Mouse (Mus musculus) liver, embryonic 14.5 days (tissue): ENCODE results near the gene Hacd3. TPM values are rescaled to one million over a fixed set of nuclear protein-coding genes. Genes with fewer than 3 reads are reported as not detected.
A peak's percentile ranks its signal among the peaks of the same experiment; 100 is the strongest.

Experiments
- ATAC-seq: fragments of 200-750 bp; cut with Nextera tagmentation; 2 replicates; pipeline ENCODE4 v1.8.0; 2017; ENCODE audit warnings: moderate number of reproducible peaks, mild to moderate bottlenecking, moderate library complexity; ENCODE audit not compliant: insufficient read depth
- DNase-seq, 3 experiments: peaks; one replicate each; pipeline ENCODE4 v3.0.0-alpha.2; 2012 to 2013; ENCODE audit warnings: low read depth in 3 of 3, low spot score in 3 of 3
- H3K27ac ChIP-seq: fragments of 300-500 bp; sonication (generic); 2 replicates; pipeline ENCODE4 v1.5.1; 2014; ENCODE audit warnings: moderate library complexity, mild to moderate bottlenecking, control low read depth, inconsistent platforms
- H3K27me3 ChIP-seq: fragments of 300-500 bp; sonication (generic); 2 replicates; pipeline ENCODE4 v1.6.1; 2014; ENCODE audit warnings: mild to moderate bottlenecking, low read length, moderate library complexity; ENCODE audit not compliant: control insufficient read depth, insufficient read depth
- H3K36me3 ChIP-seq: fragments of 300-500 bp; sonication (generic); replicated peaks from 2 replicates; pipeline ENCODE4 v1.6.1; 2014; ENCODE audit warnings: low read depth; ENCODE audit not compliant: control insufficient read depth, insufficient read depth
- H3K4me1 ChIP-seq, 2 experiments: fragments of 200-500 bp in 1 of 2; fragments of 300-500 bp in 1 of 2; sonication (generic) in 1 of 2; replicated peaks; 2 replicates each; pipeline ENCODE4 v1.6.1; 2012 to 2014; ENCODE audit warnings: antibody characterized with exemption in 1 of 2, inconsistent platforms in 1 of 2, low read length in 1 of 2; ENCODE audit not compliant: control insufficient read depth in 2 of 2, insufficient read depth in 2 of 2
- H3K4me2 ChIP-seq: fragments of 300-500 bp; sonication (generic); 2 replicates; pipeline ENCODE4 v1.6.1; 2014; ENCODE audit warnings: low read depth, mild to moderate bottlenecking, control low read depth, moderate library complexity
- H3K4me3 ChIP-seq, 2 experiments: fragments of 200-500 bp in 1 of 2; fragments of 300-500 bp in 1 of 2; sonication (generic) in 1 of 2; 2 replicates each; pipeline ENCODE4 v1.5.1; 2012 to 2014; ENCODE audit warnings: low read depth in 2 of 2, low read length in 2 of 2, mild to moderate bottlenecking in 2 of 2, control low read depth in 1 of 2, inconsistent platforms in 1 of 2, moderate library complexity in 1 of 2; ENCODE audit not compliant: insufficient read depth in 1 of 2
- H3K9ac ChIP-seq: fragments of 300-500 bp; sonication (generic); replicated peaks from 2 replicates; pipeline ENCODE4 v1.6.1; 2014; ENCODE audit warnings: mild to moderate bottlenecking, control low read depth, moderate library complexity
- H3K9me3 ChIP-seq: fragments of 300-500 bp; sonication (generic); 2 replicates; pipeline ENCODE4 v1.6.1; 2016; ENCODE audit warnings: low read length, mixed read lengths; ENCODE audit not compliant: control insufficient read depth
- CTCF ChIP-seq: IDR thresholded peaks from 2 replicates; pipeline ENCODE4 v1.5.1; 2016; ENCODE audit warnings: antibody characterized with exemption, low read depth, control low read depth
- EP300 ChIP-seq: IDR thresholded peaks from 2 replicates; pipeline ENCODE4 v1.6.1; 2016; ENCODE audit warnings: antibody characterized with exemption, low read depth
- whole genome bisulfite sequencing: fragments of 180-500 bp; shearing (Covaris S2); extraction: QIAGEN DNeasy Blood & Tissue Kit; methylation state at CpG from one replicate; pipeline ENCODE4 v1.1.7; 2014; ENCODE audit not compliant: insufficient replicate concordance; 5-methylcytosine and 5-hydroxymethylcytosine counted together
- polyA plus RNA-seq, 2 experiments: library from polyadenylated mRNA; depleted of rRNA in 1 of 2; stranded (reverse) in 1 of 2; unstranded in 1 of 2; fragments of >200 nt; fragmentation: Nextera tagmentation in 1 of 2; extraction: Ambion mirVana in 1 of 2; gene quantifications; 2 replicates each; pipeline versions ENCODE4 v1.2.1 to v1.2.3; 2012 to 2014

Hacd3 gene
- polyA plus RNA-seq (2012; rRNA removed) (17.9 and 22.9 TPM in 2 replicates), polyA plus RNA-seq (2014; fragmentation: Nextera tagmentation; extraction: Ambion mirVana) (19.6 and 22.9 TPM in 2 replicates)

DNA sequence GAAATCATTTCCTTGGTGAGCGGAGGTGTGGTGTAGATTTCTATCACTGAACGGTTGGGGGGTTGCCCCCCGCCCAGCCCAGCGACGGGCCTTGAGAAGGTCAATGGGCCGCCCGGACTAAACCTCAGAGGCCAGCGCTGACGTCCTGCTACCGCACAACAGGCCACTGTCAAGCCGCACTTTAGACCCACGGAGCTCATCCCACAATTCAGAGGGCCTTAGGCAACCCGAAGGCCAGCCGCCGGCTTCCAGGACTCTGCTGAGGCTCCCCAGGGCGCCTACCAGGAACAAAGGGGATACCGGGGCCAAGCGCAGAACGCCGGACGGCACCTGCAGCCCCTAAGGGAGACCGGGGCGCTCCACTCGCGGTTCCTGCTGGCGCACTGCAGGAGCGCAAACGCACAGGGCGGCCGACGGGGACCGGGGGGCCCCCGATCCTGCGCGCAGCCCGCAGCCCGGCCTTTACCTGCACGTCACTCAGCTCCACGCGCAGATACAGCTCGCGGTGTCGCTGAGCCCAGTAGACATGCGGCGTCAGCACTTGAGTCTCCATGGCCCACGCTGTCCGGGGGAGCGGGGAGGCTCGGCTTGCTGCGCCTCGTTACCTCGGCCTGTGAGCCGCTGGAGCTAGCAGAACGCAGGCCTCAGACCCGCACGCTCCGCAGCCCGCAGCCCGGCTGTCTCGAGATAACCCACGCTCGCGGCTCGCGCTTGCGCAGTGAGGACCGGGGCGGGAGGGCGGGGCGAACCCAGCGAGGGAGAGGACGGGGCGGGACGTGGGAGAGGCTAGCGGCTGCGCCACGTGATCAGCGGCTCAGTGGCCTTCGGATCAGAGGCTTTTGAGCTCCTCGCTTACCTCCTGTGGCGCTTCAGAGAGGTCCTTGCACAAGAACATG, at the start of gene Hacd3:
TSS of gene Hacd3 (minus strand) at position 703 of the 896 bp plus-strand sequence.
- H3K4me1 ChIP-seq, result peaks cover 32 to 43% of the 10 kb centered on the region in 2 experiments
- ATAC-seq, result peak; percentile 92
- no peak for TF ChIP-seq CTCF
- under 1% methylated on average over 81 of the region's 81 CpGs for WGBS
- H3K36me3 ChIP-seq, result no peaks in the 10 kb centered on the region
- DNase-seq, result peak; percentile 76 to 80 (median 80)
- H3K27me3 ChIP-seq, result no peaks in the 10 kb centered on the region
- H3K4me3 ChIP-seq, result peak within 1 kb of the TSS; percentile 92 to 95
- H3K4me2 ChIP-seq, result peak within 1 kb of the TSS; percentile 97
- peak within 1 kb of the TSS; percentile 68 for H3K27ac ChIP-seq
- H3K9me3 ChIP-seq, result no peaks in the 10 kb centered on the region
- peak within 1 kb of the TSS; percentile 88 for H3K9ac ChIP-seq

GRCm38 (mm10) chr9:65070587-65070986, 49.1 kb upstream of the Hacd3 start:
- peak; percentile 73 to 81 (median 76) for DNase-seq
- Histone ChIP-seq H3K36me3 (peaks cover 52% of the 10 kb centered on the region), H3K9me3 (no peaks in the 10 kb centered on the region), H3K4me2 (peak overlapping the region; percentile 49), H3K9ac (no peak overlapping the region; the same call in 1 of the 2 replicates), H3K4me1 (peaks cover 26 to 30% of the 10 kb centered on the region in 2 experiments), H3K27me3 (no peaks in the 10 kb centered on the region), H3K27ac (peak overlapping the region; percentile 81), H3K4me3 (no peak overlapping the region)
- WGBS, result 21% methylated on average over 3 of the region's 3 CpGs
- ATAC-seq, result peak; percentile 98
- TF ChIP-seq CTCF (no peak), EP300 (peak; percentile 91)

DNA sequence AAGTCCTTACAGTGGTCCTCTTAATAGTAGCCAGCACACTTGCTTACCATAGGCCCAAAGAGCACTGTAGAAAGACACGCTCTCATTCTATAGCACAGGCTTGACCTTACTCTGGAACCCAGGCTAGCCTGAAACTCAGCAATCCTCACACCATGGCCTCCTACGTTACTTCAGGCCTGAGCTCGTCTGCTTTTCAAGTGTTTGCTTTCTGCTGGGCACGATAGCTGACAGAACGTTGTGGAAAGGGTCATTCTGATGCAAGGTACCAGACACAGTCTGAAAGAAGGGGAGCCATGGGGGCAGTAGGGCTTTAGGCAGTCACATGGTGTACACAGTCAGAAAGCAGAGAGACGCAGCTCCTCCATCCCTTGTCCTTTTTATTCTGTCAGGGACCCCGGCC, 42.8 kb upstream of the Hacd3 start:
- H3K9ac ChIP-seq, result no peak overlapping the region
- TF ChIP-seq EP300 (no peak), CTCF (no peak)
- peaks cover 70% of the 10 kb centered on the region for H3K36me3 ChIP-seq
- no peak overlapping the region for H3K4me3 ChIP-seq
- no peaks in the 10 kb centered on the region for H3K9me3 ChIP-seq
- DNase-seq (no peak), ATAC-seq (no peak)
- H3K4me1 ChIP-seq, result peaks cover 7 to 8% of the 10 kb centered on the region in 2 experiments; a peak in 2 of 4 replicates
- H3K27me3 ChIP-seq, result no peaks in the 10 kb centered on the region
- no peak overlapping the region for H3K27ac ChIP-seq
- H3K4me2 ChIP-seq, result no peak overlapping the region
- 87% methylated on average over 7 of the region's 7 CpGs for WGBS

DNA sequence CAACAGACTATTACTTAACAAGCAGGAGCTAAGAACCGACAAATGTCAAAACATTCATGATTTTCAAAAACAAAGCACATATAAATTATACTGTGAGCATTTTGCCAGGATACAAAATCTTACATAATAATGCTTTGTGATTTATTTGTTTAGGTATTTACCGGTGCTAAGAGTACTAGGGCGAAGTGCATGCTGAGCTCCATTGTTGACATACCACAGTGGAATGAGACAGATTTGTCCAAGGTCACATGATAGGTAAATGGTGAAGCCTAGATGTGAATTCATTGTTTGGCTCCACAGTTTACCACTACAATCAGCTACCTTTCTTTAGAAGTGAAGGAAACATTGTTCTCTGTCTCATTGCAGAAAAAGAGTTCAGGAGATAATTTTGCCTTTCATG, 29.5 kb upstream of the Hacd3 start:
- peaks cover 74% of the 10 kb centered on the region for H3K36me3 ChIP-seq
- 87% methylated on average over 3 of the region's 3 CpGs for whole genome bisulfite sequencing
- no peaks in the 10 kb centered on the region for H3K9me3 ChIP-seq
- no peaks in the 10 kb centered on the region for H3K4me1 ChIP-seq
- TF ChIP-seq EP300, result no peak
- no peak overlapping the region for H3K4me2 ChIP-seq
- no peak for DNase-seq
- no peak overlapping the region for H3K4me3 ChIP-seq
- no peak for ATAC-seq
- no peak overlapping the region for H3K9ac ChIP-seq
- H3K27me3 ChIP-seq, result no peaks in the 10 kb centered on the region
- H3K27ac ChIP-seq, result no peak overlapping the region

DNA sequence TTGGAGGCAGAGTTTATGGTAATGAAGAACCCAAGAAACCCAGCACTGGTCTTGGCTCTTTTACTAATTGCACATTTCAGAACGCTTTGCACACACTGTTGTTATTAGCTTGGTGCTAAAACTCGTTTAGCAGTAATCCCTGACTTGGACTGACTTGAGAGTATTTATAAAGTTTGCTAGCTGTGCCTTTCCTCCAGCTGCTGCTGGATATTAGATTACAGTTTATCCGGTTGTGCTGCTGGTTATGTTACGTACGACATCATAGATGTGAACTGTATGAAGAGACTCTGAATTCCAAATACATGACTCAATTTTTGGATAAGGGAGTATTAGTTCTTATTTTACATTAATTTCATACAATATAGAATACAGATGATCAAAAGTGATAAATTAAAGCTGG, 27.9 kb upstream of the Hacd3 start:
- TF ChIP-seq EP300, result no peak
- TF ChIP-seq CTCF, result no peak
- ATAC-seq (no peak), DNase-seq (no peak)
- Histone ChIP-seq H3K4me2 (no peak overlapping the region), H3K4me1 (no peaks in the 10 kb centered on the region), H3K27me3 (no peaks in the 10 kb centered on the region), H3K9ac (no peak overlapping the region), H3K27ac (no peak overlapping the region), H3K9me3 (no peaks in the 10 kb centered on the region), H3K36me3 (peaks cover 71% of the 10 kb centered on the region), H3K4me3 (no peak overlapping the region)
- WGBS, result 84% methylated on average over 5 of the region's 5 CpGs
